Mouse (Mus musculus): ENCODE data around the gene S100a6. TPM values are rescaled to one million over a fixed set of nuclear protein-coding genes. Genes with fewer than 3 reads are reported as not detected.

The S100a6 gene
- polyA plus RNA-seq, 1 experiment, result 3,458 TPM

DNA sequence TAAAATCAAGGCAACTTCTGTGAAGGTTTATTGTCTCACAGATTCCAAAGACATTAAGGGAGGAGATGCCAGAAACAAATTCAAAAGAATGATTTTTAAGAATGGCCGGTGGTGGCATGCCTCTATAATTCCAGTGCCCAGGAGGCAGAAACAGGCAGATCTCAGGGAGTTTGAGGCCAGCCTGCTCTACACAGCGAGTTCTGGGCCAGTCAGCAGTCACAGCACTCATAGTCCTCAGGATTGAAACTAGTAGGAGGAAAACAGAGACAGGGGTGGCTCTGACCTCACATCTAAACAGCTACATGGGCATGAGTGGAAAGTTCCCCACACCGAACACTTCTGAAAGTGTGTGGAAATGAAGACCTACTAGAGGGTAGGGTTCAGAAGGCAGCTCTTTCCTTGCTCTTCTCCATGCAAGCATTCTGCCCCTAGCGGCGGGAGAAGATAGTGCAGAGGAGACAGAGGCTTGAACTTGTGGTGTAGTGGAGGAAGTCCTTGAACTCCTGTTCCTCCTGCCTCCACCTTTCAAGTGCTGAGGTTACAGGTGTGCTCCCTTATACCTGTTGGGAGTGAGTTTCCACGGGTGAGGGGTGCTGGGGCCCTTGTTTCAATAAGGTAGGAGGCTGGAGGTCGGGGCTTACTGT lies 27.0 kb downstream of the S100a6 start:
- Histone ChIP-seq H3K4me1 (ENCODE audit: control insufficient read depth, insufficient read depth, low read length) (no peaks in the 10 kb centered on the region), H3K27ac (ENCODE audit: insufficient read depth, low read length) (no peak overlapping the region), H3K4me3 (ENCODE audit: insufficient read depth, low read length) (no peak overlapping the region)
- TF ChIP-seq POLR2A (IDR thresholded peaks at IDR 0.05; ENCODE audit: low read depth, low read length) (no peak), CTCF (IDR thresholded peaks at IDR 0.05; ENCODE audit: borderline replicate concordance, insufficient read depth, low read length) (no peak)

DNA sequence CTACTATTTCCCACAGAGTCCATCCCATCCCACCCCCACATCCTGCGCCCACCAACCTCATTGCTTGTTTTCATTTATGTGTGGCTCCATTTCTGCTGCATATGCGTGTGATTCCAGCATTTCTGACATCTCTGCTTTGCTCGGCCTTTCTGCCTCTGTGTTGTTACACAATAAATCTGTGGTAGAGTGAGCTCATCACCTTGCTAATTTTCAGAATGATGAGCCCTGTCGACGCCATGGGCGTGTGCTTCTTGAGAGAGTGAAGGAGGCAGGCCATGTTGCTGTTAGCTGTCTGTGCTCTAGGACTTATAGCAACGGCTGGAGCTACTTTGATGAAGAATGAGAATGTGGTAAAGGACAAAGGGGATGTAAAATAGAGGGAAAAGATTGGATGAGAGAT lies 28.3 kb downstream of the S100a6 start:
- no peak for TF ChIP-seq POLR2A (IDR thresholded peaks at IDR 0.05; ENCODE audit: low read depth, low read length)
- no peak for TF ChIP-seq CTCF (IDR thresholded peaks at IDR 0.05; ENCODE audit: borderline replicate concordance, insufficient read depth, low read length)
- no peaks in the 10 kb centered on the region; the same call in 1 of the 2 replicates for H3K4me1 ChIP-seq (ENCODE audit: control insufficient read depth, insufficient read depth, low read length)
- H3K27ac ChIP-seq (ENCODE audit: insufficient read depth, low read length), result no peak overlapping the region
- H3K4me3 ChIP-seq (ENCODE audit: insufficient read depth, low read length), result no peak overlapping the region

DNA sequence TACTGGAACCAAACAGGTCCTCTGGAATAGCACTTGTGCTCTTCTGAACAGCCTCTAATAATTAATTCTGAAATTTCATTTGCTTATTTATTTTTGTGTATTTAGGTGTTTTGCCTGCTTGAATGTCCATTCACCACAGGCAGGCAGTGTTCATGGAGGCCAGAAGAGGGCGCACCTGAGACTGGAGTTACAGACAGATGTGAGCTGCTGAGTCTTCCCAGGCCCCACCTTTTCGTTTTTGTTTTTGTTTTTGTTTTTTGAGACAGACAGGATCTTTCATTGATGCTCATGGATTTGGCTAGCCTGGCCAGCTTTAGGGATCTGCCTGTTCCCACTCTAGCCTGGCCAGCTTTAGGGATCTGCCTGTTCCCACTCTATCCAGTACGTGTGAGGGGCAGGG lies 31.5 kb downstream of the S100a6 start:
- peak; percentile 67; the same call in 1 of the 2 replicates for TF ChIP-seq CTCF (IDR thresholded peaks at IDR 0.05; ENCODE audit: borderline replicate concordance, insufficient read depth, low read length)
- TF ChIP-seq POLR2A (IDR thresholded peaks at IDR 0.05; ENCODE audit: low read depth, low read length), result no peak
- Histone ChIP-seq H3K4me1 (ENCODE audit: control insufficient read depth, insufficient read depth, low read length) (no peaks in the 10 kb centered on the region; the same call in 1 of the 2 replicates), H3K27ac (ENCODE audit: insufficient read depth, low read length) (no peak overlapping the region), H3K4me3 (ENCODE audit: insufficient read depth, low read length) (no peak overlapping the region)

DNA sequence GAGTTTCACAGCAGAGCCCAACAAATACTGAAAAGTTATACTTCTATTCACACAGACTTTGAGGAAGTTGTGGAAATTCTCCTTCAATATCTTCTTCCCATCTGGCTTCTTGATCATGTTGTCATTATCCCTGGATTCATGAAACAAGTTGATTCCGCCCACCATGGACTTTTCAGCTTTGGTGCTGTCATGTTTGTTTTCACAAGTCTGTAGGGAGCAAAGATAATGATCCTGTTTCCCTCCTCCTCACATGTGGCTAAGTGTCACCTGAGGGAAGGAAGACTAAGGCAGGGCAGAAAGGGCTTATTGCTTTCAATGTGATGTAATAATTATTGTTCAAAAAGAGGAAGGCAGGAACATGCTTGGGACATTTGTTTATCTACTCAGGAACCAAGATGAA lies 34.6 kb downstream of the S100a6 start:
- TF ChIP-seq POLR2A (IDR thresholded peaks at IDR 0.05; ENCODE audit: low read depth, low read length) (no peak), CTCF (IDR thresholded peaks at IDR 0.05; ENCODE audit: borderline replicate concordance, insufficient read depth, low read length) (no peak)

DNA sequence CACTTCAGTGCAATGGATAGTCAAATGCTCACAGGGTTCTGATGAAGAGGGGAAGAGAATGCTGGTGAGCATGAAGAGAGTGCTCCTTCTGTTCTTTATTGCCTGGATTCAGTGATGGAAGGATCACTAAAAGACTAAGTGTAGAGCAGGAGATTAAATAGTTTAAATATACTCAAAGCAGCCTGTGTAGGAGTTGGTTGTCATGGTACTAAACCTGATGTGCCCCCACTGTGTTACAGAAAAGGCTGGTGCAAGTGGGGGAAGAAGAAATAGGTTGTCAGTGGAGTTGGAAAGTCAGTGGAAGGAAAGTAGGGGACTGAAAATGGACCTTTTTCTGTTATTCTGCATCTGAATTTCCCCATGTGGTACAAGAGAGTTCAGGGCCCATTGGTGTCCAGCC lies 36.3 kb downstream of the S100a6 start:
- Histone ChIP-seq H3K4me3 (ENCODE audit: insufficient read depth, low read length) (no peak overlapping the region), H3K4me1 (ENCODE audit: control insufficient read depth, insufficient read depth, low read length) (peaks cover 3% of the 10 kb centered on the region; the same call in 1 of the 2 replicates), H3K27ac (ENCODE audit: insufficient read depth, low read length) (no peak overlapping the region)
- no peak for TF ChIP-seq POLR2A (IDR thresholded peaks at IDR 0.05; ENCODE audit: low read depth, low read length)

More for the DNA sequence above, 34.6 kb downstream of the S100a6 start:
- no peaks in the 10 kb centered on the region; the same call in 1 of the 2 replicates for H3K4me1 ChIP-seq (ENCODE audit: control insufficient read depth, insufficient read depth, low read length)
- no peak overlapping the region for H3K27ac ChIP-seq (ENCODE audit: insufficient read depth, low read length)
- no peak overlapping the region for H3K4me3 ChIP-seq (ENCODE audit: insufficient read depth, low read length)

DNA sequence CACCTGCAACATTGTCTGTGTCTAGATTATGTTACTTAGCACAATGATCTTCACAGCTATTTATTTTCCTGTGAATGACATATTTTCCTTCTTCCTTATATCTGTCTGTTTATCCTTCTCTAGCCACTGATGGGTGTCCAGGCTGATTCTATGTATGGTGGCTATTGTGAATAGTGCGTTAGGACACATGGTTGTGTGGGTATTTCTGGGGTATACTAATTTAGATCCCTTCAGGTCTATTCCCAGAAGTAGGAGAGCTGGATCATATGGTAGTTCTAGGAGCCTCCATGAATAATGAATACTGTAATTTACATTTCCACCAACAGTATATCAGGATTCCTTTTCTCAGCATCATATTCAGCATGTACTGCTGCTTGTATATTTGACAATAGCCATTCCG lies 37.1 kb downstream of the S100a6 start:
- Histone ChIP-seq H3K4me1 (ENCODE audit: control insufficient read depth, insufficient read depth, low read length) (peaks cover 3% of the 10 kb centered on the region; the same call in 1 of the 2 replicates), H3K4me3 (ENCODE audit: insufficient read depth, low read length) (no peak overlapping the region), H3K27ac (ENCODE audit: insufficient read depth, low read length) (no peak overlapping the region)
- no peak for TF ChIP-seq POLR2A (IDR thresholded peaks at IDR 0.05; ENCODE audit: low read depth, low read length)
- TF ChIP-seq CTCF (IDR thresholded peaks at IDR 0.05; ENCODE audit: borderline replicate concordance, insufficient read depth, low read length), result no peak

DNA sequence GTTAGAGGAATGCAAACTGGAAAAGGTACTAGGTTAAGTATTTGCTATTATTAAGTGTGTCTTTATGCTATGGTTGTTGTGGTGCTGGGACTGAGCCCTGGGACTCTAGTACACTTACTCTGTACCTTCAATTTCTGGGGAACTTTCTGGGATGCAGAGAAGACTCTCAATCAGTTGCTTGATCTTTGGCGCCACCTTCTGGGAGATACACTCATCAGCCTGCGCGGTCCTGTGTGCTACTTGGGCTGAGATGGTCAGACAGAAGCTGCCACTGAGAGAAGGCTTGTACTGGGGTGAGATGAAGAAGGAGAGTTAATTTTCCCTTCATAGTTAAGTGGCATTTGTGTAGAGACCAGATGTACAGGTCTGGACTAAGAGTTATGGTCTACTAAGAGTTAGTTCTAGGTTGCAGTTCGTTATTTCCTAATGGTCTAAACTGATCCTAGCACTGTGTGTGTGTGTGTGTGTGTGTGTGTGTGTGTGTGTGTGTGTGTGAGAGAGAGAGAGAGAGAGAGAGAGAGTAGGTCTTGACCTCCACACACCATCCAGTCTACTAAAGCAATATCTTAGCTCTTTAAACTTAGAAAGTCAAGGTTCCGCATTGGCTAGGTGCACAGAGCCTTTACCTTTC lies 40.3 kb downstream of the S100a6 start:
- Histone ChIP-seq H3K27ac (ENCODE audit: insufficient read depth, low read length) (no peak overlapping the region), H3K4me1 (ENCODE audit: control insufficient read depth, insufficient read depth, low read length) (peaks cover 3% of the 10 kb centered on the region; the same call in 1 of the 2 replicates), H3K4me3 (ENCODE audit: insufficient read depth, low read length) (no peak overlapping the region)
- TF ChIP-seq POLR2A (IDR thresholded peaks at IDR 0.05; ENCODE audit: low read depth, low read length) (no peak), CTCF (IDR thresholded peaks at IDR 0.05; ENCODE audit: borderline replicate concordance, insufficient read depth, low read length) (peak; percentile 62; the same call in 1 of the 2 replicates)

DNA sequence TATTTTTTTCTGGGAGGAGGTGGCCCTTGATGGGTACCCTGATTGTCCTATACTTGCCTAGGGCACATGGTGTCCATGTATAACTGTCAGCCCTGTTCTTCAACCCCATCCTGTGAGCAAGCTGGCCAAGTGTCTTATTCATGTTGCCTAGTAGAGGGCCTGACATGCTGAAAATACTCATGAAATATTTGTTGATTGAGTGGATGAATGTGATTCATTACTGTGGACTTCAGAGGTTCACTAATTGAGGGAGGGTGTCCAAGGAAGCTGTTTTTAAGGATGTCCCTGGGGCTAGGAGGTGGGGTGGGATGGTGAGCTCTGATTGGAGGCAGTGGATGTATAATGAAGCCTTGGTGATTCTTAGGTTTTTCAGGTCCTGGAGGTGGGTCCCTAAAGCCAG lies 41.0 kb downstream of the S100a6 start, which contains the start of gene S100a7a:
Gene S100a7a, plus strand, starts transcription at position 301 of the 400 bp plus-strand sequence.
- H3K4me3 ChIP-seq (ENCODE audit: insufficient read depth, low read length), result no peak within 1 kb of the TSS
- TF ChIP-seq CTCF (IDR thresholded peaks at IDR 0.05; ENCODE audit: borderline replicate concordance, insufficient read depth, low read length) (no peak), POLR2A (IDR thresholded peaks at IDR 0.05; ENCODE audit: low read depth, low read length) (no peak)
- peaks cover 5% of the 10 kb centered on the region; the same call in 1 of the 2 replicates for H3K4me1 ChIP-seq (ENCODE audit: control insufficient read depth, insufficient read depth, low read length)
- no peak within 1 kb of the TSS for H3K27ac ChIP-seq (ENCODE audit: insufficient read depth, low read length)

DNA sequence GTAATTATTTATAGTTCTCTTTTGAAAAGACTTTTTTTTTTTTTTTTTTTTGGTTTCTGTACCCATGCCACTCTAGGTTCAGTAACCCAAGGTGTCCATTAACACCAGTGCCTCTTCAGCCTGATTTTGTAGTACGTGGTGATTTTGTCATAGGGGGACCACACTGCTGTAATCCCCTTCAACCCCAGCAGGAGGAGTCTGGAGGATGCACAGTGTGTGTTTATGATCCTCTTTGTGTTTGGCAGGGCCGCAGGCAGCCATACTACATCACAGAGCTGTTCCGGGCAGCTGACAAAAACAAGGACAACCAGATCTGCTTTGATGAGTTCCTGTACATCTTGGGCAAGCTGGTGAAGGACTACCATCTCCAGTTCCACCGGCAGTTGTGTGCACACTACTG lies 44.7 kb downstream of the S100a6 start:
- Histone ChIP-seq H3K4me1 (ENCODE audit: control insufficient read depth, insufficient read depth, low read length) (peaks cover 9% of the 10 kb centered on the region; the same call in 1 of the 2 replicates), H3K4me3 (ENCODE audit: insufficient read depth, low read length) (no peak overlapping the region), H3K27ac (ENCODE audit: insufficient read depth, low read length) (no peak overlapping the region)
- TF ChIP-seq POLR2A (IDR thresholded peaks at IDR 0.05; ENCODE audit: low read depth, low read length), result no peak
- TF ChIP-seq CTCF (IDR thresholded peaks at IDR 0.05; ENCODE audit: borderline replicate concordance, insufficient read depth, low read length), result no peak

All from embryonic fibroblast, embryonic 13.5 days (primary cell).